Mouse (Mus musculus): ENCODE data around the gene Olfr1160. TPM values are rescaled to one million over a fixed set of nuclear protein-coding genes. Genes with fewer than 3 reads are reported as not detected.
"Not testable (repeated sequence)": the region's sequence is repeated elsewhere in the genome, so short reads cannot be mapped to it uniquely, and the experiment has no call there.

Gene Olfr1160
- not detected for total RNA-seq (2021)
- long read RNA-seq, experiment 1, result 0 reads
- long read RNA-seq, experiment 2, result 0 reads

- no peak for DNase-seq (ENCODE audit: low spot score in 2 of 2)
- no peak within 1 kb of the TSS for H3K27ac ChIP-seq
- H3K4me3 ChIP-seq, result no peak within 1 kb of the TSS
- no peak for TF ChIP-seq CTCF (conservative IDR thresholded peaks at IDR 0.05)
Measured at GRCm38 (mm10) chr2:88007515-88008318, at the start of gene Olfr1160. Olfr1160 (minus strand) TSS chr2:88008268.

DNA sequence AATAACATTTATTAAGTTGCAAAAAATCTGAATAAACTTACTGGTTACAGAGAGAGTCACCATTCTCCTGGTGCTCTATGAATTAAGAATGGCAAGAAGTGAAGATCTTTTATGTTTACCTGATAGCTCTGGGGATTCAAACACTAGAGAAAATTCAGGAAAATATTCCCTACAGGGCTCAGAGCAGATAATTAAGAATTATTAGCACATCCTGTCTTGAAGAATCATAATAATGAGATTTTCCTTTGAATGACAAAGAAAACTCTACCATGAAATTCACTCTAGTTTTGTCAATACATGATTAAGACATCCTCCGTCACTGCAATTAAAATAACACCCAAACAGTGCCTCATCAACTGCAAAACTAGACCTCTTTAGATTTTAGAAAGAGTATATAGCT lies 43.0 kb upstream of the Olfr1160 start, which contains the start of gene Olfr1162:
Olfr1162 (minus strand) TSS at position 101 of the 400 bp plus-strand sequence.
- no peak for DNase-seq (ENCODE audit: low spot score in 2 of 2)
- no peak for TF ChIP-seq CTCF (conservative IDR thresholded peaks at IDR 0.05)
- no peak within 1 kb of the TSS for H3K4me3 ChIP-seq
- H3K27ac ChIP-seq, result no peak within 1 kb of the TSS

GRCm38 (mm10) chr2:88037599-88037998 lies 29.5 kb upstream of the Olfr1160 start, which contains the start of gene Olfr73:
Olfr73 (minus strand) TSS chr2:88037699.
- no peak for TF ChIP-seq CTCF (conservative IDR thresholded peaks at IDR 0.05)
- no peak within 1 kb of the TSS for H3K27ac ChIP-seq
- DNase-seq (ENCODE audit: low spot score in 2 of 2), result no peak
- H3K4me3 ChIP-seq, result no peak within 1 kb of the TSS

DNA sequence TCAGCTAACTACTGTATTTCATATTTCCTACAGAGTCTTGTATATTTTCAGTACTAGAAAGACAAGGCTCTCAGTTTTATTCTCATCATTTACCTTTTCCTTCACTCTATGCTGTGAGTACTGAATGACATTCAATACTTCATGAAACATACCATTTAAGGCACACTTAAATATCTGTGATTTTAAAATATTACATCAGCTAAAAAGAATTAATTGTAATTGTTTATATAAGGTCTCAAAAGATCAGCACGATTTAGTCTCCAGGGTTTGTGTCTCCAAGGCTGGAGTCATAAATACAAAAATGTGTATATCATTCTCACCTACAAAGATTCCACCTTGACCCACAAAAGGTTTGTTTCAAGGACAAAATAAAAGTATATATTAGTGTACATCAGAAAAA lies 14.4 kb upstream of the Olfr1160 start, which contains the start of gene Olfr1161:
Olfr1161 (plus strand) TSS at position 301 of the 400 bp plus-strand sequence.
- not testable (repeated sequence) for H3K4me3 ChIP-seq; DNase-seq (ENCODE audit: low spot score in 2 of 2); H3K27ac ChIP-seq

GRCm38 (mm10) chr2:87989813-87990212 lies 18.3 kb downstream of the Olfr1160 start, which contains the start of gene Olfr1158:
Olfr1158 (plus strand) TSS chr2:87990113.
- TF ChIP-seq CTCF (conservative IDR thresholded peaks at IDR 0.05), result no peak
- no peak within 1 kb of the TSS for H3K27ac ChIP-seq
- H3K4me3 ChIP-seq, result no peak within 1 kb of the TSS
- DNase-seq (ENCODE audit: low spot score in 2 of 2), result no peak

DNA sequence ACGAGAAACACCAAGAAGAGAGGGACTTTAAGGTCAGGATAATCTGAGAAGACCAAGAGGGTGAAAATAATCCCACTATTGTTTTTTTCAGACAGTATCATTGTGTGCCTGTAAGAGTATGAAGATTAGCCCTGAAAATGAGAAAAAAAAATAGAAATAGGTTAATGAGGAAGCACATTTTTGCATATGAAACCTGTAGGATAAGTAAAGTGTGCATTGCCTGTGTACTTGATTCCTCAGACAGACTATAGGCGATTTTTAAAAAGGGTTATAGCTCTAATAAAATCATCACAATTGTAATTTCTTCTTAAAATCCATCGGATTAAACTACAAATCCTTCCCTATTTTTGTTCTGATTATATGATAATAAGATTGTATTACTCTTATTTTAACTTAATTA lies 33.5 kb downstream of the Olfr1160 start, which contains the start of gene Olfr74:
Olfr74 (minus strand) TSS at position 101 of the 400 bp plus-strand sequence.
- H3K4me3 ChIP-seq, result no peak within 1 kb of the TSS
- TF ChIP-seq CTCF (conservative IDR thresholded peaks at IDR 0.05), result no peak
- no peak within 1 kb of the TSS for H3K27ac ChIP-seq
- DNase-seq (ENCODE audit: low spot score in 2 of 2), result no peak

GRCm38 (mm10) chr2:87968199-87968598 lies 39.9 kb downstream of the Olfr1160 start, which contains the start of gene Olfr1157:
Olfr1157 (minus strand) TSS chr2:87968299.
- Histone ChIP-seq H3K4me3 (no peak within 1 kb of the TSS), H3K27ac (no peak within 1 kb of the TSS)
- no peak for DNase-seq (ENCODE audit: low spot score in 2 of 2)
- no peak for TF ChIP-seq CTCF (conservative IDR thresholded peaks at IDR 0.05)

DNA sequence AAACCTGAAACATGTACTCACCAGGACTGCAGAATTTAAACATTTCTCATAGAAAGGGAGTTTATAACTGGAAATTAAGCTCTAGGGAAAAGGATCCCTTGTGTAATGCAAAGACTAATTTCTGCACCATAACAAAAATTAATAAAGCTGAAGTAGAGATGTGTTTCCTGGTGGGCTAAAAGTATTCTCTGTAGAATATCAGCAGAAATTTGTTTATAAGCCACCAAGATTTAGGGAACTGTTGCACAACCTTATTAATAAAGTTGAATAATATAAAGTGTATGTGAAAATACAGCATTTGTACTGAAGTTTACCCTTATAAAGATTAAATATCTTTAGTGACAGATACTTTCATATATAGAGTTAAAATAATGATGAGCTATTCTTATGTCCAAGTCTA lies 55.1 kb downstream of the Olfr1160 start, which contains the start of gene Olfr1156:
Olfr1156 (minus strand) TSS at position 101 of the 400 bp plus-strand sequence.
- no peak within 1 kb of the TSS for H3K27ac ChIP-seq
- no peak for DNase-seq (ENCODE audit: low spot score in 2 of 2)
- TF ChIP-seq CTCF (conservative IDR thresholded peaks at IDR 0.05), result no peak
- no peak within 1 kb of the TSS for H3K4me3 ChIP-seq

Other genes with a start within 250 kb of the Olfr1160 start
- not detected for gene Olfr152, start 228.8 kb downstream of the Olfr1160 start, total RNA-seq (2021)
- not detected for gene Olfr1143, start 207.7 kb downstream of the Olfr1160 start, total RNA-seq (2021)
- not detected for gene Olfr1145, start 198.4 kb downstream of the Olfr1160 start, total RNA-seq (2021)
- not detected for gene Olfr1148, start 177.7 kb downstream of the Olfr1160 start, total RNA-seq (2021)
- not detected for gene Olfr1150-ps1, start 164.3 kb downstream of the Olfr1160 start, total RNA-seq (2021)
- gene Olfr1151, start 152.4 kb downstream of the Olfr1160 start, total RNA-seq (2021), result not detected
- gene Olfr1152, start 141.8 kb downstream of the Olfr1160 start, total RNA-seq (2021), result not detected
- not detected for gene Olfr1153, start 113.3 kb downstream of the Olfr1160 start, total RNA-seq (2021)
- gene Olfr1154, start 103.1 kb downstream of the Olfr1160 start, total RNA-seq (2021), result not detected
- gene Olfr1155, start 63.1 kb downstream of the Olfr1160 start, total RNA-seq (2021), result not detected
- under 1 TPM in 1 of 2 experiments, not detected in 1; 0.15 TPM for gene Olfr1156, start 55.2 kb downstream of the Olfr1160 start, total RNA-seq (2021)
- not detected for gene Olfr1157, start 40.0 kb downstream of the Olfr1160 start, total RNA-seq (2021)
- gene Olfr74, start 33.6 kb downstream of the Olfr1160 start, total RNA-seq (2021), result not detected
- not detected for gene Olfr1158, start 18.2 kb downstream of the Olfr1160 start, total RNA-seq (2021)
- gene Olfr1161, start 14.5 kb upstream of the Olfr1160 start, total RNA-seq (2021), result not detected
- gene Olfr73, start 29.4 kb upstream of the Olfr1160 start, total RNA-seq (2021), result not detected
- not detected for gene Olfr1162, start 42.9 kb upstream of the Olfr1160 start, total RNA-seq (2021)
- gene Olfr1163, start 63.6 kb upstream of the Olfr1160 start, total RNA-seq (2021), result not detected
- gene Olfr1164, start 85.7 kb upstream of the Olfr1160 start, total RNA-seq (2021), result not detected
- not detected for gene Olfr1166, start 120.0 kb upstream of the Olfr1160 start, total RNA-seq (2021)
- gene Olfr1167, start 146.9 kb upstream of the Olfr1160 start, total RNA-seq (2021), result not detected
- gene Olfr1168, start 173.6 kb upstream of the Olfr1160 start, total RNA-seq (2021), result not detected
- gene Olfr1170, start 220.1 kb upstream of the Olfr1160 start, total RNA-seq (2021), result not detected

Measured in layer of hippocampus, adult 2 months (tissue).